Mouse (Mus musculus) kidney, postnatal 25 days (tissue): ENCODE measurements around the gene Lmntd2.
"Not testable (repeated sequence)": the region's sequence is repeated elsewhere in the genome, so short reads cannot be mapped to it uniquely, and the experiment has no call there.

ENCODE experiments used
- DNase-seq, 2 experiments: peaks; one replicate each; pipeline ENCODE4 v3.0.0; 2021; ENCODE audit warnings: mixed read lengths in 2 of 2

The Lmntd2 gene

GRCm38 (mm10) chr7:141213605-141214235, at the start of gene Lmntd2:
Lmntd2 (minus strand) TSS chr7:141214080.
- no peak for DNase-seq

- DNase-seq = no peak
These were observed 49.8 kb upstream of the Lmntd2 start for GRCm38 (mm10) chr7:141263640-141264039.

GRCm38 (mm10) chr7:141261480-141261879, 47.6 kb upstream of the Lmntd2 start:
- no peak for DNase-seq

- DNase-seq = no peak
These were observed 42.3 kb upstream of the Lmntd2 start for GRCm38 (mm10) chr7:141256159-141256558.

GRCm38 (mm10) chr7:141250486-141250885, 36.6 kb upstream of the Lmntd2 start:
- DNase-seq = not testable (repeated sequence)

DNA sequence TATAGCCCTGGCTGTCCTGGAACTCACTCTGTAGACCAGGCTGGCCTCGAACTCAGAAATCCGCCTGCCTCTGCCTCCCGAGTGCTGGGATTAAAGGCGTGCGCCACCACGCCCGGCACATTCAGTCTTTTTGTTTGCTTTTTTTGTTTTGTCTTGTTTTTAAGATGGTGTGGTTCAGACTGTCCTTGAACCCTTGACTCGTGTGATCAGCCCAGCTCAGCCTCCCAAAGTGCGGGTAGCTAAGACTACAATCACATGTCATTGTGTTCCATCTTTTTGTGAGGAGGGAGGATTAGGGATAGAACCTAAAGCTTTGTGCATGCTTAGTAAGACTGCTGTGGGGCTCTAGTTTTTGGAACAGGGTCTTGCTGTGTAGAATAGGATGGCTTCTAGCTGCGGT, 17.7 kb upstream of the Lmntd2 start:
- no peak for DNase-seq

- no peak for DNase-seq
These were observed 17.2 kb upstream of the Lmntd2 start for GRCm38 (mm10) chr7:141231111-141231510.

DNA sequence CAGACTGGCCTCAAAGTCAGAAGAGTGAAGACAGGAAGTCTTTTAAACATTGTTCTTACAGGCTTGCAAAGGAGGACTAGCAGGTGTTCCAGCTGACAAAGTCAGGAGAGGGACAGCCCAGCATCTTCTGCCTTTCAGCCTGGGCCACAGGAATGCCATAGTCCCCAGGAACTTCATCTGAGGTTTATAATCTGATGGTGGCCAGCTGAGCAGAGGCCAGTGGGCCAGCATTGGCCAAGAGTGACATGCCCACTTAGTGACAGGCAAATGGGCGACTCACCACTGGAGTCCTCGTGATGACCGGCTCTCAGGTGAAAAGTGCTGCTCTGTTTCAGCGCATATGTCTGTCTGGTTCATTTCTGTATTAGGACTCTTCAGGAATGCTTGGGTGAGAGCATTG, 16.7 kb upstream of the Lmntd2 start:
- DNase-seq = no peak

GRCm38 (mm10) chr7:141229702-141230101, 15.8 kb upstream of the Lmntd2 start:
- no peak for DNase-seq

- peak; percentile 90 to 92 for DNase-seq
These were observed 14.6 kb upstream of the Lmntd2 start, which contains the start of gene Phrf1 for GRCm38 (mm10) chr7:141228279-141229067. Phrf1 (plus strand) TSS chr7:141228784.

DNA sequence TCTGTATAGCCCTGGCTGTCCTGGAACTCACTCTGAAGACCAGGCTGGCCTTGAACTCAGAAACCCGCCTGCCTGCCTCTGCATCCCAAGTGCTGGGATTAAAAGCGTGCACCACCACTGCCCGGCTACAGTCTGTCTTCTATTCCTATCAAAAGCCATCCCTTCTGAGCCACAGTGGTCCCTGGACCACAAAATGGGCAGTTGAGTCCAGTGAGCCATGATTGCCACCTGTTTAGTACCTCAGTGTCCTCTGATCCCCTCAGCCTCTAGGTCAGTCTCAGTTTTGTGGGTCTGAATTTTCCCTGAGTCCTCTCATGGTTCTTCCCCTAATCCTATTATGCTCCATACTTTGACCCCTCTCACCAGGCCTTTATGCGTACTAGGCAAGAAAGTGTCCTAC, 13.9 kb upstream of the Lmntd2 start:
- DNase-seq = no peak

- no peak for DNase-seq
These were observed 12.7 kb upstream of the Lmntd2 start for GRCm38 (mm10) chr7:141226535-141226934.

DNA sequence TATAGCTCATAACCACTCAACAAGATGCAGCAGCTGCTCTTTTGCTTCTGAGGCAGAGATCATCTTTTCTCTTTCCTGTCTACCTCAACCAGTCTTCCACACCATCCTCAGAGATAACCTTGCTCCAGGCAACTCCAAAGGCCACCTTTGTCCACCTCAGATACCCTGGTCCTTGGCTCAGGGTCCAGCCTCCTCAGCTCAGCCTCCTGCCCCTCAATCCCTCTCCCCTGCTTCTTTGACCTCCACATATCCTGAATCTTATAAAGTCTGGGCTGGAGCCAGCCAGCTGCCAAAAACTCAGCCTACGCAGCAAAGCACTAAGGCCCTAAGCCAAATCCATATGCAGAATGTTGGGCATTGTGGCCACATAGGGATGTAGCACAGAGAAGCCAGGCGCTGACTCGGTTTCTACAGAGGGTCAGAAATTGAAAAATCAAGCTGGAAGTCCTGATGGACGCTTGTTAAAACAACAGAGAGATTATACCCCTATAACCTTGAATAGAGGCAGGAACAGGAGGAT, 8.9 kb upstream of the Lmntd2 start:
- DNase-seq = no peak

DNA sequence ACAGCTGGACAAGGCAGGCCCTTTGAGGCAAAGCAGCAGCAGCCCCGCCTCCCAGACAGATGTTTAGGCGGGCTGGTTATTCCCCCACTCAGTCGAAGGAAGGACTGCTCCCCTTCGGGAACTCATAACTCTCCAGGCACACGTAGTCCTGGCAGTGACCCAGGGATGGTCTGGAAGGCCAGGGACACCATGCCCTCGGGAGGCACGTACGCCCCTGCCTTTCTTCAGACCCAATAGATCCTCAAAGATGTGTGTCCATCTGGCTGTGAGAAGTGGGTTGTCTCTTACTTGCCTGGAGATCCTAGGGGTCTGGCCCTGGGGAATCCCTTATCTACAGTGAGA, 8.2 kb upstream of the Lmntd2 start:
- no peak for DNase-seq

- peak; percentile 96 to 99 for DNase-seq
These were observed 7.6 kb upstream of the Lmntd2 start for GRCm38 (mm10) chr7:141221249-141222125.

- DNase-seq = no peak
These were observed 6.5 kb upstream of the Lmntd2 start for GRCm38 (mm10) chr7:141220377-141220776.

DNA sequence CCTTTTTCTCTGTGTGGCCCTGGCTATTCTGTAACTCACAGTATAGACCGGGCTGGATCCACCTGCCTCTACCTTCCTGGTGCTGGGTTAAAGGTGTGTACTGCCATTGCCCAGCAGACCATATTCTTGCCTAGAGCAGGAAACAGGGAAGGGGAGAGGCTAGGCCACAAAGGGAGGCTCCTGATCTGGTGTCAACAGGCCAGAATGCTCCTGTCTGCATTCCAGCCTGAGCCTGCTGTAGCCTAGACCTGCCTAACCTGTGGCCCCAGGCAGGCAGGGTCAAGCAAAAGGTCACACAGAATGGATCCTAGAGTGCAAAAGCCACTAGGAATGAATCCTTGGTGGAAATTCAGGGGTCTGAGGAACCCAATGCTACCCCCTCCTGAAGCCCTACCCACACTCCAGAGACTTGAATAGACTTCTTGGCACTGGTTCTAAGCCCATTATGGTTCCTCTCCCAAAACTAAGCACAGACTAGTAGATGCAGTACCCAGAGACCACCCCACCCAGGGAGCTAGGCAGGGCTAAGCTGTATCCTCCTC, 5.7 kb upstream of the Lmntd2 start:
- no peak for DNase-seq

DNA sequence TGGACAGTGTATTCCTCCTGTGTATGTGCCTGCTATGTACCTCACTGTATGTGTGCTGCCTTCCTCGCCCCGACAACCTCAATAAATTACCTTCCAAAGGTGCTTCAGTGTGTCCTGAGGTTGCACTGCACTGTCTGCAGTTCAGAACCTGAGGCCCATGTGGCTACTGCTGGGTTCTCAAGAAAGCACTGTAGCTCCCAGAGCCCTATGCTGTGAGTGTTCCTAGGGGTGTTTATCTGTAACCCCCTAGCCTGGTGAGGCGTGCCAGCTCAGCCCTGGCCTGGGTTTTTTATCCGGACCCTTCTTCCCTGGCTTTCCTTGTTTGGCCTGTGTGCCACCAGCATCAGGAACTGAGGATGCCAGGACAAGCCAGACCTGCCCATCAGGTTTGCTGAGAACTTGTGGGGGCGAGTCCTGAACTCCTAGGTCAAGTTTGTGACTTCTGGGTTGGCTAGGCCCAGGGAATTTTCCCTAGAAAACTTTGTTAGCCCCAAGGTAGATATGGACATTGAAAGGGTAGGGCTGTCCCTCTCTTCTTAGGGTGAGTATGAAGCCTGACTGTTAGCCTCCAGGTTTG, 4.8 kb upstream of the Lmntd2 start:
- no peak for DNase-seq

- DNase-seq = no peak
These were observed 4.3 kb upstream of the Lmntd2 start for GRCm38 (mm10) chr7:141218141-141218540.

GRCm38 (mm10) chr7:141217343-141218013, 3.6 kb upstream of the Lmntd2 start:
- DNase-seq = peak in 1 of 2 experiments; percentile 58

DNA sequence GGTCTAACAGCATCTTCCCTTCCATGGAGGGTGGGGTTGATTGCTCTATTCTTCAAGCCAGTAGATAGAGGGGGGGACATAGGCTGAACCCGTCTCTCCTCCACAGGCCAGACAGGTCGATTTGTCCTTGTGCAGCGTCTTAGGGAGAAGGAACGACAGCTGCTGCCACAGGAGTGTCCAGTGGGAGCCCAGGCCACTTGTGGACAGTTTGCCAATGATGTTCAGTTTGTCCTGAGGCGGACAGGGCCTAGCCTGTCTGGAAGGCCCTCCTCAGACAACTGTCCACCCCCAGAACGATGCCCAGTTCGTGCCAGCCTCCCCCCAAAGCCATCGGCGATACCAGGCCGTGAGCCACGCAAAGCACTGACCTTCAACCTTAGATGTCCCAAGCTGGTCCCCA, 3.0 kb upstream of the Lmntd2 start:
- no peak for DNase-seq
